Mouse (Mus musculus) heart, postnatal 0 days (tissue): ENCODE measurements around the gene Csrp3.

Source experiments
- CTCF ChIP-seq: IDR thresholded peaks from 2 replicates; pipeline ENCODE4 v1.5.1; 2016; ENCODE audit warnings: antibody characterized with exemption, control low read depth, low read depth
- EP300 ChIP-seq: IDR thresholded peaks from 2 replicates; pipeline ENCODE4 v1.6.1; 2016; ENCODE audit warnings: antibody characterized with exemption, low read depth

DNA sequence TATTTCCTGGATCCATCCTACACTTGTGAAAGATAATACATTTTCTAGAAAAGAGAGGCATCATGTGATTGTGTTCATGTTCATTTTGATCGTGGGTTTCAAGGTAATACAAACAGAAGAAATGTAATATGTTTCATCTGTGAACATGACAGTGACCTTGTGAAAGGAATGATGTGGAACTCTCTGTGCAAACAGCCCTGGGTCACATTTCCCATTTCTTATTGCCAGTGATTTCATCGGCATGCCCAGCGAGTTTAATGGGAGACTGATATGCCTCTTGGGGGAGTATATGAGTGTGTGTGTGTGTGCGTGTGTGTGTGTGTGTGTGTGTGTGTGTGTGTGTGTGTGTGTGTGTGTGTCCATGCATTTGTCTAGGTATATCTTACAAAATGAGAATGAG is 6.3 kb downstream of the Csrp3 start:
- TF ChIP-seq EP300 (no peak), CTCF (no peak)
